Mouse (Mus musculus) megakaryocyte, embryonic 14.5 days (primary cell): Measurements from ENCODE around the gene Ube4b. TPM values are rescaled to one million over a fixed set of nuclear protein-coding genes. Genes with fewer than 3 reads are reported as not detected.

ENCODE experiments used
- H3K27me3 ChIP-seq: replicated peaks from 2 replicates; pipeline ENCODE3; 2012; ENCODE audit warnings: inconsistent platforms
- H3K36me3 ChIP-seq: replicated peaks from 2 replicates; pipeline ENCODE3; 2012; ENCODE audit warnings: low read length, inconsistent platforms, mixed read lengths
- H3K4me1 ChIP-seq: 2 replicates; pipeline ENCODE4 v1.6.1; 2012; ENCODE audit warnings: inconsistent platforms
- H3K4me3 ChIP-seq: replicated peaks from 2 replicates; pipeline ENCODE3; 2012; ENCODE audit warnings: moderate library complexity, mild to moderate bottlenecking, inconsistent platforms
- H3K9me3 ChIP-seq: 2 replicates; pipeline ENCODE4 v1.6.1; 2012; ENCODE audit warnings: inconsistent platforms
- FLI1 ChIP-seq: IDR thresholded peaks from 2 replicates; pipeline ENCODE4 v1.6.1; 2012; ENCODE audit warnings: low read length, inconsistent platforms, mixed read lengths
- GATA1 ChIP-seq: IDR thresholded peaks from 3 replicates; pipeline ENCODE4 v1.6.1; 2012; ENCODE audit warnings: mixed read lengths, low read length, inconsistent platforms, borderline replicate concordance
- polyA plus RNA-seq: library from polyadenylated mRNA; stranded (reverse); fragments of >175 nt; gene quantifications from 2 replicates; pipeline ENCODE4 v1.2.3, GENCODE M21; 2012; ENCODE audit warnings: low replicate concordance; ENCODE audit not compliant: insufficient read depth

Ube4b gene
- polyA plus RNA-seq, 1 experiment: 134 TPM

DNA sequence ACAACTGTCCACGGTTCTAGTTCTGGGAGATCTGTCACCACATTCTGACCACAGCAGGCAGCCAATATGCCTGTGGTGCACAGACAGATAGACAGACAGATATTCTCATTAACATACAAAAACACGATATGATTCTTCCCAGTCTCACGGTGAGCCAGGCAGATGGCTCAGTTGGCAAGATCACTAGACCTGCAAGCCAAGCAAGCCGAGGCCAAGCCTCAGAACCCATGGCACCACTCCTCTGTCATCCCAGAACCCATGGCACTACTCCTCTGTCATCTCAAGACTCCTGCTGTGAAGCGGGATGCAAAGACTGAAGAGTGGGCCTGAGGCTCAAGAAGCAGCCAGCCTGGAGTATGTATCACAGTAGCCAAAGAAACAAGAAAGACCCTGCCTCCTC lies 3.0 kb upstream of the Ube4b start:
- Histone ChIP-seq H3K27me3 (no peaks in the 10 kb centered on the region), H3K4me1 (peaks cover 27% of the 10 kb centered on the region; the same call in 1 of the 2 replicates), H3K4me3 (no peak overlapping the region), H3K36me3 (no peaks in the 10 kb centered on the region), H3K9me3 (no peaks in the 10 kb centered on the region)
- no peak for TF ChIP-seq FLI1

DNA sequence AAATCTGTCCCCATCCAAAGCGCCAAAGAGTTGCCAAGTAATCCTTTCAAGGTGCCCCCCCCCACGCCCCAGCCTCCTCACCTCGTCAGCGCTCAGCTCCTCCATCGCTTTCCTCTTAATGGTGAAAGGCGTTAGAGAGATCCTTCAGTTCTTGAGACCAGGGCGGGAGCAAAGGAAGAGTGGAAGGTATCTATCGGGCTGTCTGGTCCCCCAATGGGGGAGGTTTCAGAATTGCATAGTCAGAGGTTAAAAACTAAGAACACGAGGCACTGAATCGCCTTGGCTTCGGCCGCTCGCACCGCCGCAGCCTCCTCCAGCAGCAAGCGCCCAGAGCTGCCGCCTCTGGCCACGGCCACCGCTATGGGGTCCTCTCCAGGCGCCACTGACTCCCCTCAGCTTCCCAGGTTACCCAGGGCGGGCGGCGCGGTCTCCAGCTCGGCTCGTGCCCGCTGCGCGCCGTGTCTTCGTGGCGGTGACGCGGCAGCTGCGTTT lies 702 bp downstream of the Ube4b start:
- peaks cover 52% of the 10 kb centered on the region for H3K4me1 ChIP-seq
- peak overlapping the region; percentile 97 for H3K4me3 ChIP-seq
- H3K36me3 ChIP-seq: peaks cover 21% of the 10 kb centered on the region
- TF ChIP-seq FLI1: no peak
- no peaks in the 10 kb centered on the region for H3K27me3 ChIP-seq
- H3K9me3 ChIP-seq: no peaks in the 10 kb centered on the region

DNA sequence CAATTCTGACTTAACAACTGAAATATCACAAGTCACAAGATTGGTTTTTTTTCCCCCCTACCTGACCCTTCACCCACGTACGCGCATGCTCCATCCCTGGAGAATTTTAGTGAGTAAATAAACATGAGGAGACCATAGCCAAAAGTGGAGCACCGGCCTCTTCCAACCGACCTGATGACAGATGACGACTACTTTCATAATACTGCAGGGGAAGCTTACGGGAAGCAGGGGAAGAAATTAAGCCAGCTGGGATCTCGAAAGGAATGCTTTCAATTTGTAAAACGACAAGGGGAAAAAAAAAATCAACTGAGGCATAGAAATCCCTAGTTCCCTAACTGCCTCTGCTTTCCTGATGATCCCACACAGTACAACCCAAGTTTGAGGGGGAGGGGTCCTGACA lies 1.8 kb downstream of the Ube4b start:
- Histone ChIP-seq H3K4me3 (peak overlapping the region; percentile 97), H3K36me3 (peaks cover 30% of the 10 kb centered on the region), H3K4me1 (peaks cover 63% of the 10 kb centered on the region), H3K9me3 (no peaks in the 10 kb centered on the region), H3K27me3 (no peaks in the 10 kb centered on the region)
- no peak for TF ChIP-seq FLI1
- no peak for TF ChIP-seq GATA1

DNA sequence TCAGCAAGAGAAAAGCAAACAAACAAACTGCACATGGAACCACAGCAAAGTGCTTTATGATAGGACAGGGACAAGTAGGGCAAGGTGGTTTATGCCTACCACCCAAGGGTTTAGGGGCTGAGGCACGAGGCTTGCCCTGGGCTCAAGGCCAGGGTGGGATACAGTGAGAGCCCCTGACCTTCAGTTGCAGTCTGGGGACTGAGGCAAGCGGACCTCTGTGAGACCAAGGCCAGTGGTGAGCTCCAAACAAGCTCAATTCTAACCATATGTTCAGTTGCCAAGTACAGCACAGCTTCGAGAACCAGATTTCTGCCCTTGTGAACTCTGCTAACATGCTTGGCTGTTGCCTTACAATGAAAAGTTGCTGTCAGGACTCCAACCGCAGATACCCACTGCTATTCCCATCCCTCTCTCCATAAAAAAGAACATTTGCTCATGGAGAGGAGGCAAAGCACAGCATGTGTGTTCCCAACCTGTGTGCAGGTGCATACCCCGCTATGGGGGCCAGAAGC lies 8.6 kb downstream of the Ube4b start:
- Histone ChIP-seq H3K9me3 (peaks cover 4% of the 10 kb centered on the region; the same call in 1 of the 2 replicates), H3K4me1 (peaks cover 80% of the 10 kb centered on the region), H3K36me3 (peaks cover 59% of the 10 kb centered on the region), H3K4me3 (no peak overlapping the region), H3K27me3 (no peaks in the 10 kb centered on the region)
- TF ChIP-seq GATA1: no peak
- TF ChIP-seq FLI1: no peak

DNA sequence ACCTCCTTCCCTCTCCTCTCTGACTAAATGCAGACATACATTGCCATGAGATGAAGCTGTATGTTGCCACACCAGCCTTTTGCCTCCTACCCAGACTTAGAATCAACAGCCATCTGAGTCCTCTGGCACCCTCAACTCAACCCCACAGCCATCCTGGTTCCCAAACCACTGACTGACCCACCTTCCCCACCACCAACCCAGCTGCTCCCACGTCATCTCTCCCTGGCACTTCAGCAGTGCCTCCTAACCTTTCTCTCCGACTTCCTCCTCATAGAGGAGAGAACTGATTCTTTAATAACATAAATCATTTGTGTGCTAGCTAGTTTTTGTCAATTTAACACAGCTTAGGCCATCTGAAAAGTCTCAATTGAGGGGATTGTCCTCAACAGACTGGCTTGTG lies 9.6 kb downstream of the Ube4b start:
- no peaks in the 10 kb centered on the region for H3K27me3 ChIP-seq
- H3K4me1 ChIP-seq: peaks cover 75% of the 10 kb centered on the region
- TF ChIP-seq FLI1 (no peak), GATA1 (no peak)
- H3K4me3 ChIP-seq: peak overlapping the region; percentile 77
- H3K9me3 ChIP-seq: peaks cover 4% of the 10 kb centered on the region; the same call in 1 of the 2 replicates
- peaks cover 60% of the 10 kb centered on the region for H3K36me3 ChIP-seq

DNA sequence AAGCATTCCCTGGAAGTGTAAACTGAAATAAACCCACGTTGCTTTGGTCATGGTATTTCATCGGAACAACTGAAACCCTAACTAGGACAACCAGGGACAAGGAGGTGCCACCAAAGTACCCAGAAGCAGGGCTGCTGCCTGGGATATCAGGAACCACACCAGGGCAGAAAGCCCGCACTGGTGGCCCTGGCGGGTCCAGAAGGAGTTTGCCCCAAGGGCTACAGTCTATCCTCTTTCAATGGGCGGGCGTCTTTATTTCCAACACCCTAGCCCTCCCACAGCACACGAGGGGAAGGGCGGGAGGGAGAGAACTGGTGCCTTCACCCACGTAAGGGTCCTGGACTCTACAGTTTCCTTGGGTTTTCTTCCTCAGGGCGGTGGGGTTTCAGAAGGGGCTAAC lies 10.1 kb downstream of the Ube4b start:
- TF ChIP-seq GATA1 (no peak), FLI1 (no peak)
- Histone ChIP-seq H3K36me3 (peaks cover 58% of the 10 kb centered on the region), H3K9me3 (peaks cover 4% of the 10 kb centered on the region; the same call in 1 of the 2 replicates), H3K27me3 (no peaks in the 10 kb centered on the region), H3K4me3 (peak overlapping the region; percentile 77), H3K4me1 (peaks cover 69% of the 10 kb centered on the region)

DNA sequence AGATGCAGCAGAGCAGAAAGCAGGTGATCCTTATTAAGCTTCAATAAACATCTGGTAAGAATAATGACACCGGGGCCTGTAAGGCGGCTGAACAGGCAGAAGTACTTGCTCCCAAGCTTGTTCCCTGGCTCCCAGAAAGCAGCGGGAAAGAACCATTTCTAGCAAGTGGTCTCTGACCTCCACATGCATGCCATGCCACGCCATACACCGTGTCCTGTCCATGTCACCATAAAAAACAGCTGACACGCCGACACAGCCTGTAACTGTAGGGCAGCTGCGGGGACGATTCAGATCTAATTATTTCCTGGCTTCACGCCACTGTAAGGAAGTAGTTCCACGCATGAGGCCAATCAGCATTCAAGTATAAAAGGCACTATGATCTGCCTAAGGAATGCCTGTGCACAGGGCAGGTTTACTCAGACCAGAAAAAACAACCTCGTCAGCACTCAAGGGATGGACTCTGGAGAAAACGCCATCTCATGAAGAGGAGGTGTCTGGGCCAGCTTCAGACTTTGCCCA lies 10.8 kb downstream of the Ube4b start:
- TF ChIP-seq FLI1: no peak
- TF ChIP-seq GATA1: no peak
- Histone ChIP-seq H3K9me3 (peaks cover 4% of the 10 kb centered on the region; the same call in 1 of the 2 replicates), H3K27me3 (no peaks in the 10 kb centered on the region), H3K4me1 (peaks cover 62% of the 10 kb centered on the region), H3K4me3 (peak overlapping the region; percentile 71), H3K36me3 (peaks cover 57% of the 10 kb centered on the region)

DNA sequence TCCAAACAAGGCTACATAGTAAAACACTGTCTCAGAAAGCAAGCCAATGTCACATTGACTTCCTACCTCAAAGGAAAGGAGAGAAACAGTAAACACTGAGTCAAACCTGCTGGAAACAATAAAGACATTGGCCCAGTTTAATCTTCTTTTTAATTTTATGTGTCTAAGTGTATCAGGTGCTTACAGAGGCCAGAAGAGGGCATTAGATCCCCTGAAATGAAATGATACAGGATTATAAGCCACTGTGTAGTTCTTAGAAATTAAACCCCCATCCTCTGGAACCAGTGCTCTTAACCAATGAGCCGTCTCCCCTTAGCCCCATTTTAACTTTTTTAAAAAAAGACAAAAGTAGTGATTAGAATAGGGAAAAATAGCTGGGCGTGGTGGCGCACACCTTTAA lies 12.3 kb downstream of the Ube4b start:
- Histone ChIP-seq H3K27me3 (no peaks in the 10 kb centered on the region), H3K4me3 (no peak overlapping the region), H3K9me3 (peaks cover 5% of the 10 kb centered on the region), H3K36me3 (peaks cover 55% of the 10 kb centered on the region), H3K4me1 (peaks cover 48% of the 10 kb centered on the region)
- no peak for TF ChIP-seq GATA1

DNA sequence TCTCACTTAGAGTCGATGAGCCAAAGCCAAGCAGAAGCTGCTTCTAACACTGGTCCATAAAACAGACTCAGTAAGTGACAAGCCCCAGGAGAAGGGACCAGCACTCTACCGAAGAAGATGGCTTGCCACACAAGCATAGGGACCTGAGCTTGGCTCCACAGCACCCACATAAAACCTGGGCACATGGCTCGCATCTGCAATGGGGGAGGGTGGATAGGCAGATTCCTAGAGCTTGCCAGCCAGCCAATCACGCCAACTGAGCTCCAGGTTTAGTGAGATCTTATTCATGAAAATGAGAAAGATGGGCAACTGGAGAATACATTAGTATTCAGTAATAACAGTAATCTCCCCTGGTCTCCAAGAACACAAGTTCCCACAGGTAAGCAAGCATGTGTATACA lies 16.8 kb downstream of the Ube4b start:
- H3K36me3 ChIP-seq: peaks cover 64% of the 10 kb centered on the region
- peaks cover 4% of the 10 kb centered on the region for H3K9me3 ChIP-seq
- H3K27me3 ChIP-seq: no peaks in the 10 kb centered on the region
- TF ChIP-seq FLI1 (no peak), GATA1 (no peak)
- peaks cover 26% of the 10 kb centered on the region for H3K4me1 ChIP-seq
- H3K4me3 ChIP-seq: no peak overlapping the region

DNA sequence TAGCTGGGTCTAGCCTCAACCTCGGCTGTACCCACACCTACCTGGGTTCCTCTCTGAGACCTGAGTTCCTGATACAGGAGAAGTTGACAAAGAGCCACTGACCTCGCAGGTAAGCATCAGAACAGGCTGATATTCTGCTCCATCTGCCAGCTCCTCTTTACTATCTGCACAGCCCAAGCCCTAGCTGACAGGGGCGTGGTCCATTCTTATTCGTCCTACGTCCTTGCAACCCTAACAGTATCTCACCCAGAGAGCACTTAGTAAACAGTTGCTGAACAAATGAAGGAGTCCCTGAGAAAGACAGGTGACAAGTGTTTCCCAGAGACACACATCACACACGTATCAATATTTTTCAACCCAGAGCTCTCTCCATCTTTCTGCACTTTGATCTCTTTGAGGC lies 18.2 kb downstream of the Ube4b start:
- H3K9me3 ChIP-seq: peaks cover 4% of the 10 kb centered on the region
- peaks cover 66% of the 10 kb centered on the region for H3K36me3 ChIP-seq
- no peaks in the 10 kb centered on the region for H3K27me3 ChIP-seq
- peaks cover 33% of the 10 kb centered on the region for H3K4me1 ChIP-seq
- H3K4me3 ChIP-seq: no peak overlapping the region
- TF ChIP-seq GATA1 (no peak), FLI1 (no peak)
